Mouse (Mus musculus): ENCODE data around the gene Hspbp1. TPM values are rescaled to one million over a fixed set of nuclear protein-coding genes. Genes with fewer than 3 reads are reported as not detected.
A peak's percentile ranks its signal among the peaks of the same experiment; 100 is the strongest.

The Hspbp1 gene
- polyA plus RNA-seq, 1 experiment from 2014 or later: 45.6 TPM

GRCm38 (mm10) chr7:4690951-4691653 is 6.2 kb upstream of the Hspbp1 start:
- Histone ChIP-seq H3K4me2 (replicated peaks; ENCODE audit: low read depth) (peak overlapping the region; percentile 76), H3K27me3 (replicated peaks; ENCODE audit: control insufficient read depth, insufficient read depth, low read length) (no peaks in the 10 kb centered on the region), H3K4me1 (replicated peaks; ENCODE audit: control insufficient read depth, insufficient read depth, low read length) (no peaks in the 10 kb centered on the region), H3K27ac (ENCODE audit: low read depth, low read length) (peak overlapping the region; percentile 62), H3K9ac (ENCODE audit: low read depth, low read length) (peak overlapping the region; percentile 81), H3K36me3 (ENCODE audit: control insufficient read depth, insufficient read depth) (0 out of 2 replicates have a peak, but pooled peaks cover 4% of the 10 kb centered on the region), H3K4me3 (ENCODE audit: low read depth, low read length) (peak overlapping the region; percentile 54), H3K9me3 (ENCODE audit: control insufficient read depth) (no peaks in the 10 kb centered on the region)
- TF ChIP-seq CTCF (IDR thresholded peaks at IDR 0.05; ENCODE audit: low read depth): no peak
- 9% methylated on average over 30 of the region's 35 CpGs for WGBS
- peak; percentile 20; the same call in 1 of the 2 replicates for ATAC-seq

GRCm38 (mm10) chr7:4690387-4690786 is 5.5 kb upstream of the Hspbp1 start, which contains the start of gene Brsk1:
TSS of gene Brsk1 (plus strand) at chr7:4690604.
- peak; percentile 33; the same call in 1 of the 2 replicates for ATAC-seq
- no peaks in the 10 kb centered on the region for H3K9me3 ChIP-seq (ENCODE audit: control insufficient read depth)
- no peaks in the 10 kb centered on the region for H3K4me1 ChIP-seq (replicated peaks; ENCODE audit: control insufficient read depth, insufficient read depth, low read length)
- H3K27me3 ChIP-seq (replicated peaks; ENCODE audit: control insufficient read depth, insufficient read depth, low read length): no peaks in the 10 kb centered on the region
- WGBS: 0% methylated on average over 6 of the region's 18 CpGs
- no peak for TF ChIP-seq CTCF (IDR thresholded peaks at IDR 0.05; ENCODE audit: low read depth)
- H3K27ac ChIP-seq (ENCODE audit: low read depth, low read length): peak within 1 kb of the TSS; percentile 62
- no peaks in the 10 kb centered on the region for H3K36me3 ChIP-seq (ENCODE audit: control insufficient read depth, insufficient read depth)
- peak within 1 kb of the TSS; percentile 54 for H3K4me3 ChIP-seq (ENCODE audit: low read depth, low read length)
- H3K9ac ChIP-seq (ENCODE audit: low read depth, low read length): peak within 1 kb of the TSS; percentile 81
- H3K4me2 ChIP-seq (replicated peaks; ENCODE audit: low read depth): peak within 1 kb of the TSS; percentile 76

GRCm38 (mm10) chr7:4684203-4684602 is 665 bp downstream of the Hspbp1 start:
- WGBS: 4% methylated on average over 13 of the region's 13 CpGs
- H3K4me1 ChIP-seq (replicated peaks; ENCODE audit: control insufficient read depth, insufficient read depth, low read length): no peaks in the 10 kb centered on the region; the same call in 1 of the 2 replicates
- H3K9me3 ChIP-seq (ENCODE audit: control insufficient read depth): no peaks in the 10 kb centered on the region
- H3K27ac ChIP-seq (ENCODE audit: low read depth, low read length): no peak overlapping the region
- TF ChIP-seq CTCF (IDR thresholded peaks at IDR 0.05; ENCODE audit: low read depth): 0 out of 2 replicates have a peak, but pooled peaks have one; percentile 5
- peak overlapping the region; percentile 57 for H3K9ac ChIP-seq (ENCODE audit: low read depth, low read length)
- H3K4me3 ChIP-seq (ENCODE audit: low read depth, low read length): peak overlapping the region; percentile 85
- H3K27me3 ChIP-seq (replicated peaks; ENCODE audit: control insufficient read depth, insufficient read depth, low read length): no peaks in the 10 kb centered on the region
- 0 out of 2 replicates have a peak, but pooled peaks have one; percentile 0 for ATAC-seq
- peaks cover 15% of the 10 kb centered on the region; the same call in 1 of the 2 replicates for H3K36me3 ChIP-seq (ENCODE audit: control insufficient read depth, insufficient read depth)
- peak overlapping the region; percentile 89 for H3K4me2 ChIP-seq (replicated peaks; ENCODE audit: low read depth)

- Histone ChIP-seq H3K9ac (ENCODE audit: low read depth, low read length) (no peak overlapping the region), H3K9me3 (ENCODE audit: control insufficient read depth) (no peaks in the 10 kb centered on the region), H3K4me1 (replicated peaks; ENCODE audit: control insufficient read depth, insufficient read depth, low read length) (no peaks in the 10 kb centered on the region; the same call in 1 of the 2 replicates), H3K4me2 (replicated peaks; ENCODE audit: low read depth) (no peak overlapping the region), H3K27ac (ENCODE audit: low read depth, low read length) (no peak overlapping the region), H3K4me3 (ENCODE audit: low read depth, low read length) (no peak overlapping the region), H3K27me3 (replicated peaks; ENCODE audit: control insufficient read depth, insufficient read depth, low read length) (no peaks in the 10 kb centered on the region), H3K36me3 (ENCODE audit: control insufficient read depth, insufficient read depth) (peaks cover 15% of the 10 kb centered on the region; the same call in 1 of the 2 replicates)
- no peak for TF ChIP-seq CTCF (IDR thresholded peaks at IDR 0.05; ENCODE audit: low read depth)
- no peak for ATAC-seq
- 84% methylated on average over 5 of the region's 5 CpGs for WGBS
Measured at GRCm38 (mm10) chr7:4683307-4683706, 1.6 kb downstream of the Hspbp1 start.

GRCm38 (mm10) chr7:4675200-4675599 is 9.7 kb downstream of the Hspbp1 start:
- H3K4me2 ChIP-seq (replicated peaks; ENCODE audit: low read depth): no peak overlapping the region
- no peak for ATAC-seq

GRCm38 (mm10) chr7:4674114-4674731 is 10.6 kb downstream of the Hspbp1 start:
- H3K36me3 ChIP-seq (ENCODE audit: control insufficient read depth, insufficient read depth): peaks cover 26% of the 10 kb centered on the region; the same call in 1 of the 2 replicates
- H3K27ac ChIP-seq (ENCODE audit: low read depth, low read length): peak overlapping the region; percentile 7; the same call in 1 of the 2 replicates
- WGBS: 62% methylated on average over 12 of the region's 12 CpGs
- H3K9ac ChIP-seq (ENCODE audit: low read depth, low read length): no peak overlapping the region
- H3K27me3 ChIP-seq (replicated peaks; ENCODE audit: control insufficient read depth, insufficient read depth, low read length): no peaks in the 10 kb centered on the region
- no peaks in the 10 kb centered on the region for H3K9me3 ChIP-seq (ENCODE audit: control insufficient read depth)
- peak; percentile 37; the same call in 1 of the 2 replicates for ATAC-seq
- no peak overlapping the region for H3K4me2 ChIP-seq (replicated peaks; ENCODE audit: low read depth)
- no peak overlapping the region for H3K4me3 ChIP-seq (ENCODE audit: low read depth, low read length)
- no peak for TF ChIP-seq CTCF (IDR thresholded peaks at IDR 0.05; ENCODE audit: low read depth)
- H3K4me1 ChIP-seq (replicated peaks; ENCODE audit: control insufficient read depth, insufficient read depth, low read length): no peaks in the 10 kb centered on the region; the same call in 1 of the 2 replicates

More at GRCm38 (mm10) chr7:4675200-4675599, 9.7 kb downstream of the Hspbp1 start:
- no peaks in the 10 kb centered on the region for H3K9me3 ChIP-seq (ENCODE audit: control insufficient read depth)
- no peaks in the 10 kb centered on the region for H3K27me3 ChIP-seq (replicated peaks; ENCODE audit: control insufficient read depth, insufficient read depth, low read length)
- WGBS: 65% methylated on average over 7 of the region's 7 CpGs
- no peak overlapping the region for H3K9ac ChIP-seq (ENCODE audit: low read depth, low read length)
- no peak for TF ChIP-seq CTCF (IDR thresholded peaks at IDR 0.05; ENCODE audit: low read depth)
- no peak overlapping the region for H3K27ac ChIP-seq (ENCODE audit: low read depth, low read length)
- no peak overlapping the region for H3K4me3 ChIP-seq (ENCODE audit: low read depth, low read length)
- peaks cover 29% of the 10 kb centered on the region; the same call in 1 of the 2 replicates for H3K36me3 ChIP-seq (ENCODE audit: control insufficient read depth, insufficient read depth)
- no peaks in the 10 kb centered on the region; the same call in 1 of the 2 replicates for H3K4me1 ChIP-seq (replicated peaks; ENCODE audit: control insufficient read depth, insufficient read depth, low read length)
